Mouse (Mus musculus): ENCODE data around the gene Hectd2.

- TF ChIP-seq GATA1 (IDR thresholded peaks at IDR 0.05; ENCODE audit: low read length) (no peak), TAL1 (IDR thresholded peaks at IDR 0.05; ENCODE audit: low read length) (no peak)
Measured at GRCm38 (mm10) chr19:36606270-36606669, 51.8 kb downstream of the Hectd2 start.
